Mouse (Mus musculus) spleen, postnatal 4 days (tissue): ENCODE measurements around the gene Akr1b7.

Experiments used
- DNase-seq, 2 experiments: peaks; one replicate each; pipeline ENCODE4 v3.0.0; 2022; ENCODE audit warnings: low spot score in 2 of 2

Akr1b7 gene

GRCm38 (mm10) chr6:34439006-34439405, 26.9 kb downstream of the Akr1b7 start:
- DNase-seq = no peak

DNA sequence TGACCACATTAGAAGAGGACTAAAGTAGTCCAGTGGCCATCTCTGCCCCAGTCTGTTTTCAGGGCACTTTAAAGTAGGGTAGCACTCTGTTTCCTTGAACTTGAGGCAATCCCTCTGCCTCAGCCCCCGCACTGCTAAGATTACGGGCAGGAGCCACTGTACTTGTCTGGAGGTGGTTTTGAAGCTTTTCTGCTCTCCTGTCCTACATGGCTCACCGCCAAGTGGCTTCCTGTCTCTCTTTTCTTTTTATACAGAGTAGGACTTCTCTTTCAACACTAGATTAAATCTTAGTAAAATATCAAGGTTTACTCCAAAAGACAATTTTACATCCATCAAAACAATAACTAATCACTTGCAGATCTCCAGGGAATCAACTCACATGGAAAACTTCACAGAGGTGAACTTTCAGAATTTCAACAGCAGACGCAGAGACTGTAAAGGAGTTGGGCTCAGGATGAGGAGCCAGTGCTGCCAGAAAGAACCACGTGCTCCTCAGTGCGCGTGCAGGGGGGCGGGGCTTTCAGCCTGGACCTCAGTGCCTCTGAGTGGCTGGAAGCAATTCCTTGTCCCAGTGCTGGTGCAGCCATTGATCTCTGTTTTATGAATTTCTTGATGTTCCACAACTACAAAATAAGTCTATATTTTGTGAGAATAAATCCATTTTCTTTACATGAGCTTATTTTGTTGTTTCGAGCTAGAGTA, 29.6 kb downstream of the Akr1b7 start:
- DNase-seq = no peak

GRCm38 (mm10) chr6:34443791-34444190, 31.7 kb downstream of the Akr1b7 start:
- DNase-seq = no peak

- peak; percentile 54 to 84 for DNase-seq
These were observed 35.8 kb downstream of the Akr1b7 start for GRCm38 (mm10) chr6:34447961-34448360.

GRCm38 (mm10) chr6:34448696-34449095, 36.6 kb downstream of the Akr1b7 start:
- no peak for DNase-seq

GRCm38 (mm10) chr6:34452963-34453770, 41.0 kb downstream of the Akr1b7 start:
- DNase-seq = no peak

DNA sequence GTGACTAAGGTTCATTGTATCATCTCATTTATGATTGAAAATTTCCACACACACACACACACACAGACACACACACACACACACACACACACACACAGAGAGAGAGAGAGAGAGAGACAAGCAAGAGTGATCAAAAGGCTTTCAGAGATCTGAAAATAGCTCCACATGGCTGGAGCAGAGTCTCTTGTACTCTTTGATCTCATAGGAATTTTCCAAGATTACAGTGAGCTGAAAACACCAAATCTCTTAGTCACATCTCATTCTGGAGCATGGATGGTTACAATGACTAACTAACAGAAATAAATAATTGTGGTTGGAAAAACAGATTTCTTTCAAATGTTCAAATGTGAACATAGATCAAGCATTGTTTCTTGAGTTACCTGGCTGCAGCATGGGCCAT, 47.3 kb downstream of the Akr1b7 start:
- no peak for DNase-seq

- no peak for DNase-seq
These were observed 48.5 kb downstream of the Akr1b7 start for GRCm38 (mm10) chr6:34460651-34461050.

DNA sequence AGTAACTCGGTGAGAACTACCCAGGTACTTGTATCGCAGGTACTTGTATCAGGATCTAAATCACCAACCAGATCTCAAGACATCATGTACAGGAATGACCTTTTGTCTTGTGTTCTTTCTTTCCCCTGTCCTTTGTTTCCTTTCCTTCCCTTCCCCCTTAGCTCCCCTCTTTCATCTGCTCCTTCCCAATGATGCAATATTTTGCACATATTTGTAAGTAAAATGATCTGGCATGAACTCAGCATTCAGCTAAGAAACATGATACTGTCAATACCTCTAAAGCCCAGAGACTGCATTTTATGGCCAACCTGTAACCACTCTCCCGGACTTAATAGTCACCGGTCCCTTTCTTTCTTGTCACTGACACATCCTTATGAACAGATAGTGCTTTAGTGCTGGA, 51.4 kb downstream of the Akr1b7 start:
- DNase-seq = no peak

DNA sequence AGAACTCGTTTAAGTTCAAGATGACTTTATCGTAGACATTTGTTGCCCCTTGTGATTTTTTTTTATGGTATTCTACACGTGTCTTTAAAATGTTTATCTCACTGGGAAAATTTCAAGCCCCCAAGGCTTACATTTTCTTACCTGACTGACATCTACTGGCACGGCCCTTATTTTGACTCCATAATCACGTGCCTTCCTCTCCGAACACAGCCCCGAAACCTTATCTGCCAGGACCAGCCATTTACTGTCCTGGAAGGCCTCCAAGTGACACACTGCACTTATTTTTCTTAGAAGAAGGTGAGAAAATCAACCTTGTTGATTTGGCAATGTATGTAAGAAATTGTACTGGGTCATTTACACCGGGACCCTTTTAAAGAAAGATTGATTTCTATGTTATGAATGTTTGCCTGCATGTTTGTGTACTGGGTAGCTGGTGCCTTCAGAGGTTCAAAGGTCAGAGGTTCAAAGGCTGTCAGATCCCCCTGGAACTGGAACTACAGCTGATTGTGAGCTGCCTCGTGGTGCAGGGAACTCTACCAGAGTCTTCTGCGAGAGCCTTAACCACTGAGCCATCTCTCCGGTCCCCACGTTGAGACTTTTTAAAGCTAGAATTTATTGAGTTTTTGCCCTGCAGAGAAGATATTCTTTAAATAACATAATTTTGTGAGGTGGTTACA, 59.4 kb downstream of the Akr1b7 start:
- DNase-seq = peak; percentile 83 to 85
